Mouse (Mus musculus) myocyte (in vitro differentiated cells): ENCODE measurements around the gene BC030867. TPM values are rescaled to one million over a fixed set of nuclear protein-coding genes. Genes with fewer than 3 reads are reported as not detected.
"Not testable (repeated sequence)": the region's sequence is repeated elsewhere in the genome, so short reads cannot be mapped to it uniquely, and the experiment has no call there.

Experiments used
- H3K27me3 ChIP-seq: one replicate; pipeline ENCODE4 v1.6.1; 2011; ENCODE audit not compliant: control insufficient read depth, insufficient read depth, insufficient read length
- H3K36me3 ChIP-seq: one replicate; pipeline ENCODE4 v1.6.1; 2011; ENCODE audit not compliant: control insufficient read depth, insufficient read depth
- H3K4me2 ChIP-seq: one replicate; pipeline ENCODE4 v1.6.1; 2011; ENCODE audit warnings: low read depth, control low read depth
- H3K4me3 ChIP-seq: one replicate; pipeline ENCODE4 v1.5.1; 2011; ENCODE audit warnings: mild to moderate bottlenecking, control low read depth, moderate library complexity
- H3K79me2 ChIP-seq: one replicate; pipeline ENCODE4 v1.6.1; 2011; ENCODE audit not compliant: control insufficient read depth, insufficient read depth
- H3ac ChIP-seq: one replicate; pipeline ENCODE4 v1.6.1; 2011; ENCODE audit not compliant: control insufficient read depth, insufficient read length
- CEBPB ChIP-seq: IDR thresholded peaks from 2 replicates; pipeline ENCODE4 v1.6.1; 2011; ENCODE audit warnings: mild to moderate bottlenecking, moderate library complexity; ENCODE audit not compliant: poor library complexity, insufficient read depth, severe bottlenecking
- E2F4 ChIP-seq: IDR thresholded peaks from one replicate; pipeline ENCODE4 v1.6.1; 2011; ENCODE audit warnings: mild to moderate bottlenecking, control low read depth, moderate library complexity; ENCODE audit not compliant: insufficient read depth
- MAX ChIP-seq: IDR thresholded peaks from one replicate; pipeline ENCODE4 v1.6.1; 2011; ENCODE audit warnings: low read depth, mild to moderate bottlenecking, control low read depth
- MYOD1 ChIP-seq, 3 experiments: IDR thresholded peaks; one replicate each; pipeline ENCODE4 v1.6.1; 2011; ENCODE audit warnings: control low read depth in 2 of 3, low read depth in 2 of 3, mild to moderate bottlenecking in 2 of 3, moderate library complexity in 1 of 3; ENCODE audit not compliant: insufficient read length in 2 of 3, control insufficient read depth in 1 of 3
- MYOG ChIP-seq, 3 experiments: IDR thresholded peaks; one replicate each; pipeline ENCODE4 v1.6.1; 2011; ENCODE audit warnings: control low read depth in 2 of 3, low read depth in 2 of 3, mild to moderate bottlenecking in 2 of 3; ENCODE audit not compliant: insufficient read length in 2 of 3, control insufficient read depth in 1 of 3, insufficient read depth in 1 of 3
- POLR2A ChIP-seq: IDR thresholded peaks from one replicate; pipeline ENCODE4 v1.6.1; 2011; ENCODE audit warnings: low read depth, mild to moderate bottlenecking, control low read depth, moderate library complexity; ENCODE audit not compliant: insufficient read length
- POLR2AphosphoS2 ChIP-seq: IDR thresholded peaks from one replicate; pipeline ENCODE4 v1.6.1; 2011; ENCODE audit warnings: low read depth, control low read depth; ENCODE audit not compliant: insufficient read length
- REST ChIP-seq: IDR thresholded peaks from one replicate; pipeline ENCODE4 v1.6.1; 2011; ENCODE audit warnings: mild to moderate bottlenecking, control low read depth, moderate library complexity; ENCODE audit not compliant: insufficient read depth, insufficient read length
- SRF ChIP-seq: IDR thresholded peaks from one replicate; pipeline ENCODE4 v1.6.1; 2011; ENCODE audit warnings: low read depth; ENCODE audit not compliant: control insufficient read depth, insufficient read length
- TCF12 ChIP-seq: IDR thresholded peaks from one replicate; pipeline ENCODE4 v1.6.1; 2011; ENCODE audit warnings: mild to moderate bottlenecking, control low read depth; ENCODE audit not compliant: poor library complexity, insufficient read depth, severe bottlenecking
- USF1 ChIP-seq: IDR thresholded peaks from one replicate; pipeline ENCODE4 v1.6.1; 2011; ENCODE audit warnings: low read depth, mild to moderate bottlenecking, control low read depth, moderate library complexity
- polyA plus RNA-seq: library from polyadenylated mRNA; unstranded; fragments of >200 nt; fragmentation: generic; extraction: Trizol; gene quantifications from one replicate; pipeline ENCODE4 v1.2.1, GENCODE M21; 2012; ENCODE audit warnings: missing spikeins

The BC030867 gene
- polyA plus RNA-seq, 1 experiment = 4.4 TPM

DNA sequence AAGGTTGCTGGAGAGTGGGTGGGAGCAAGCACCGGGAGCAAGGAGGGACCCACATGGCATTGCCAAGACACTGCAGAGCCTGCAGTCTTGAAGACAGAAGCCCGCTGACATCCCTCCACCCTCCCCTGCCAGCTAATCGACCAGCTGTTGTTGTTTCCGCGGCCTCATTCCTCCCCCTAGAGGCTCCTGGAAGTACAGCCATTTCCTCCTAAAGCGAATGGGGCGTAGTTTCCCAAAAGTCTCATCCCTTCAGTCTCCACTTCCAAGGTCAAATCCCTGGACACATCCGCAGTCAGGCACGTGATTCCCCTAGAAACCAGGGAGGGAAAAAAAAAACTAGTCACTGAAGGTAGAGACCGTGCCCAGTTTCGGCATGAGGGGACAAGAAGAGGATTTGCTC is 18.8 kb downstream of the BC030867 start:
- H3ac ChIP-seq = no peak overlapping the region
- no peaks in the 10 kb centered on the region for H3K27me3 ChIP-seq
- no peaks in the 10 kb centered on the region for H3K36me3 ChIP-seq
- no peak for TF ChIP-seq POLR2A
- peak; percentile 17 for TF ChIP-seq SRF
- TF ChIP-seq POLR2AphosphoS2 = no peak
- no peak for TF ChIP-seq REST
- TF ChIP-seq MYOG (IDR thresholded peaks at IDR 0.05; ENCODE audit: control insufficient read depth in 1 of 3, insufficient read depth in 1 of 3, insufficient read length in 2 of 3, low read depth in 2 of 3) = peak in 2 of 3 experiments; percentile 60 to 76
- no peak for TF ChIP-seq MAX
- no peak for TF ChIP-seq CEBPB
- TF ChIP-seq MYOD1 (IDR thresholded peaks at IDR 0.05; ENCODE audit: control insufficient read depth in 1 of 3, insufficient read length in 2 of 3, low read depth in 2 of 3) = peak in 2 of 3 experiments; percentile 53 to 66
- TF ChIP-seq E2F4 = no peak
- TF ChIP-seq USF1 = peak; percentile 37
- no peaks in the 10 kb centered on the region for H3K79me2 ChIP-seq
- no peak overlapping the region for H3K4me3 ChIP-seq
- H3K4me2 ChIP-seq = peak overlapping the region; percentile 32

DNA sequence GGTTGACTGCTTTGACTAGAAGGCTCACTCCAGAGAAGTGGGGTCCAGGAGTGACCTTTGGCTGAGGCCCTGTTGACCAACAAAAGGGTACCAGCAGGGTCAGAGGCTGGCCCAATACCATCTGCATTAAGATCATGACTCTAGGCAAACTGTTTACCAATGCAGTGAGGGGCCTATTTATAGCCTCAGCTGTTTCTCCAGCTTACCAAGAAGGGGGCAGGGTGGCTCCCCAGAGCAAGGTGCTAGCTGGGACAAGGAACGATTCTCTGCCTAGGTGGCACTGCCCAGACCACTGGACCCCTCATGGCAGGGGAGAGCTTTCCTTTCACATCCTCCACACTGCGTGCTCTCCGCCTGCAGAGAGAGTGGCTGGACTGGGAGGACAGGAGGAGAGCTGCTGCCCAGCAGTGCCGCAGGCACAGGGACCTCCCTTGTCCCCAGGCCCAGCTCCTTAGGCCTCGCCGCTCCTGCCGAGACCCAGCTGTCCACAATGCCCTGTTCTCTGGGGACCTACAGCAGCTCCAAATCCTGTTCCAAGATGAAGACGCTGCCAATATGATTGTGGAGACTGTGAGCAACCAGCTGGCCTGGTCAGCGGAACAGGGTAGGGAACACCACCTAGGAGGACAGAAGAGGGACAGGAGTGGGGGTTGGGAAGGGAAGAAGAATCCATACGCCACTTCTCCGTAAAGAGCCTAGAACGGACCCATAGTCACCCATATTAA is 20.0 kb downstream of the BC030867 start, which contains the start of gene Asb16:
Gene Asb16 (plus strand): TSS at position 224 of the 725 bp plus-strand sequence.
- no peak within 1 kb of the TSS for H3K4me3 ChIP-seq
- H3K4me2 ChIP-seq = peak within 1 kb of the TSS; percentile 42
- no peaks in the 10 kb centered on the region for H3K36me3 ChIP-seq
- no peaks in the 10 kb centered on the region for H3K79me2 ChIP-seq
- H3K27me3 ChIP-seq = no peaks in the 10 kb centered on the region
- TF ChIP-seq SRF (no peak), MYOD1 (IDR thresholded peaks at IDR 0.05; ENCODE audit: control insufficient read depth in 1 of 3, insufficient read length in 2 of 3, low read depth in 2 of 3) (peak in 1 of 3 experiments; percentile 52), MYOG (IDR thresholded peaks at IDR 0.05; ENCODE audit: control insufficient read depth in 1 of 3, insufficient read depth in 1 of 3, insufficient read length in 2 of 3, low read depth in 2 of 3) (peak in 2 of 3 experiments; percentile 75 to 76), E2F4 (no peak)
- H3ac ChIP-seq = no peak within 1 kb of the TSS

DNA sequence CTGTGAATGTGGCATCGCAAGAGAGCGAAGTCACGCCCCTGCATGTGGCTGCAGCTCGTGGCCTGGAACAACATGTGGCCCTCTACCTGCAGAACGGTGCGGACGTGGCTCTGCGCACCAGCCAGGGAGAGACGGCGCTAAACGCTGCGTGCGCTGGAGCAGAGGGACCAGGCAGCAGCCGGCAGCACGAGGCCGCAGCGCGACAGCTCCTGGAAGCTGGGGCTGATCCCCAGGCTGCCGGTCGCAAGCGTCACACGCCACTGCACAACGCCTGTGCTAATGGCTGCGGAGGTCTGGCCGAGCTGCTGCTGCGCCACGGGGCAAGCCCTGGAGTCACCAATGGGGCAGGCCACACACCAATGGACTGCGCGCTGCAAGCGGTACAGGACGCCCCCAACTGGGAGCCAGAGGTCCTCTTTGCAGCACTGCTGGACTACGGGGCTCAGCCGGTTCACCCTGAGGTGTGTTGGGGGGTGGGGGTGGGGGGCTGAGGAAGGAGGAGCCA is 27.8 kb downstream of the BC030867 start:
- Histone ChIP-seq H3K4me3 (no peak overlapping the region), H3K79me2 (no peaks in the 10 kb centered on the region)
- TF ChIP-seq SRF = no peak
- TF ChIP-seq POLR2A = no peak
- TF ChIP-seq MYOD1 (IDR thresholded peaks at IDR 0.05; ENCODE audit: control insufficient read depth in 1 of 3, insufficient read length in 2 of 3, low read depth in 2 of 3) = no peak
- no peak for TF ChIP-seq MYOG (IDR thresholded peaks at IDR 0.05; ENCODE audit: control insufficient read depth in 1 of 3, insufficient read depth in 1 of 3, insufficient read length in 2 of 3, low read depth in 2 of 3)
- TF ChIP-seq E2F4 = no peak
- TF ChIP-seq CEBPB = no peak
- TF ChIP-seq REST = no peak
- no peak for TF ChIP-seq USF1
- no peak for TF ChIP-seq TCF12
- TF ChIP-seq POLR2AphosphoS2 = no peak

DNA sequence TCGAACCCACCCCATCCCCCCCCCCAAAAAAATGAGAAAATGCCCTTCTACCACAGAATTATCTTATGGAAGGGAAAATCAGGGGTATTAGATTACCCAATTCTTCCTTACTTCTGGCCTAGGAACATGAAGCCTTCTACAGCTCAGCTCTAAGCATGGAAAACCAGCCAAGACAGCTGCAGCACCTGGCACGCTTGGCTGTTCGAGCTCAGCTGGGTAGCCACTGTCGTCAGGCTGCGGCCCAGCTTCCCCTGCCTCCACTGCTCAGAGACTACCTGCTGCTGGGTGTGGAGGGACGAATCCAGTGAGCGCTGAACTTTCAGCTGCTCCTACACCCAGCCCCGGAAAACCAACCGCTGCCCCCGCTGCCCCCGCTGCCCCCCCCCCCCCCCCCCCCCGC is 29.1 kb downstream of the BC030867 start:
- H3K4me3 ChIP-seq = no peak overlapping the region
- H3ac ChIP-seq = no peak overlapping the region
- no peak overlapping the region for H3K4me2 ChIP-seq
- H3K27me3 ChIP-seq = peaks cover 6% of the 10 kb centered on the region
- TF ChIP-seq MYOD1 (IDR thresholded peaks at IDR 0.05; ENCODE audit: control insufficient read depth in 1 of 3, insufficient read length in 2 of 3, low read depth in 2 of 3) (peak in 1 of 3 experiments; percentile 22), MYOG (IDR thresholded peaks at IDR 0.05; ENCODE audit: control insufficient read depth in 1 of 3, insufficient read depth in 1 of 3, insufficient read length in 2 of 3, low read depth in 2 of 3) (peak in 2 of 3 experiments; percentile 34 to 54), REST (no peak), TCF12 (no peak), SRF (no peak)
- no peaks in the 10 kb centered on the region for H3K36me3 ChIP-seq
- no peaks in the 10 kb centered on the region for H3K79me2 ChIP-seq

More for the DNA sequence above, 27.8 kb downstream of the BC030867 start:
- H3K27me3 ChIP-seq = peaks cover 6% of the 10 kb centered on the region
- H3K36me3 ChIP-seq = no peaks in the 10 kb centered on the region
- H3ac ChIP-seq = no peak overlapping the region
- H3K4me2 ChIP-seq = no peak overlapping the region

DNA sequence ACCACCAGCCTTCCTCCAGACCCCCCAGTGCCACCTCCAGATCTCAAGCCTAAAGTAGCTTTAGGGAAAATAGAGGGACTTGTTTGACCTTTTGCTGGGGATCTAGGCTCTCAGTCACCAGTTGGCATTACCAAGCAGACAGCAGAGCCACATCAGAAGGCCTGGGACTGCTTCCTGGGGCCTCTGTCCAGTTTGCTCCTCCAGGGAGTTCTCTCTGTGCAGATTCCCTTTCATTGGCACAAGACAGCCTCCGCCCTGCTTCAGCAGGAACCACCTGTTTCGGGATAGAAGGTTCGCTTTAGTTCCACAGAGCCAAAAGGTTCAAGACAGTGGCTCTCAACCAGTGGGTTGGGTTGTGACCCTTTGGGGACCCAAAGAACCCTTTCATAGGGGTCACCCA is 30.9 kb downstream of the BC030867 start:
- Histone ChIP-seq H3K4me3 (no peak overlapping the region), H3K4me2 (no peak overlapping the region), H3K79me2 (no peaks in the 10 kb centered on the region), H3K36me3 (no peaks in the 10 kb centered on the region), H3ac (no peak overlapping the region), H3K27me3 (peaks cover 6% of the 10 kb centered on the region)
- TF ChIP-seq MAX (no peak), MYOG (IDR thresholded peaks at IDR 0.05; ENCODE audit: control insufficient read depth in 1 of 3, insufficient read depth in 1 of 3, insufficient read length in 2 of 3, low read depth in 2 of 3) (no peak), REST (no peak), SRF (no peak)

DNA sequence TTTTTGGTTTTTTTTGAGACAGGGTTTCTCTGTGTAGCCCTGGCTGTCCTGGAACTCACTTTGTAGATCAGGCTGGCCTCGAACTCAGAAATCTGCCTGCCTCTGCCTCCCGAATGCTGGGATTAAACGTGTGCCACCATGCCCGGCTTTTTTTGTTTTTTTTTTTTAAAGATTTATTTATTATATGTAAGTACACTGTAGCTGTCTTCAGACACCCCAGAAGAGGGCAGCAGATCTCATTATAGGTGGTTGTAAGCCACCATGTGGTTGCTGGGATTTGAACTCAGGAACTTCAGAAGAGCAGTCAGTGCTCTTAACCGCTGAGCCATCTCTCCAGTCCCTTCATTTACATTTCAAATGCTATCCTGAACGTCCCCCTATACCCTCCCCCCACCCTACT is 31.6 kb downstream of the BC030867 start:
- H3K4me2 ChIP-seq, H3K4me3 ChIP-seq, H3K27me3 ChIP-seq, H3K36me3 ChIP-seq, H3ac ChIP-seq, H3K79me2 ChIP-seq: not testable (repeated sequence)
